Mouse (Mus musculus): ENCODE data around the gene Rps27rt.
"Not testable (repeated sequence)": the region's sequence is repeated elsewhere in the genome, so short reads cannot be mapped to it uniquely, and the experiment has no call there.

The Rps27rt gene

GRCm38 (mm10) chr9:114985741-114986140 lies 3.2 kb upstream of the Rps27rt start:
- DNase-seq (ENCODE audit: low read depth in 2 of 2, low spot score in 2 of 2): no peak

GRCm38 (mm10) chr9:114979969-114980368 lies 2.6 kb downstream of the Rps27rt start:
- no peak for DNase-seq (ENCODE audit: low read depth in 2 of 2, low spot score in 2 of 2)

DNA sequence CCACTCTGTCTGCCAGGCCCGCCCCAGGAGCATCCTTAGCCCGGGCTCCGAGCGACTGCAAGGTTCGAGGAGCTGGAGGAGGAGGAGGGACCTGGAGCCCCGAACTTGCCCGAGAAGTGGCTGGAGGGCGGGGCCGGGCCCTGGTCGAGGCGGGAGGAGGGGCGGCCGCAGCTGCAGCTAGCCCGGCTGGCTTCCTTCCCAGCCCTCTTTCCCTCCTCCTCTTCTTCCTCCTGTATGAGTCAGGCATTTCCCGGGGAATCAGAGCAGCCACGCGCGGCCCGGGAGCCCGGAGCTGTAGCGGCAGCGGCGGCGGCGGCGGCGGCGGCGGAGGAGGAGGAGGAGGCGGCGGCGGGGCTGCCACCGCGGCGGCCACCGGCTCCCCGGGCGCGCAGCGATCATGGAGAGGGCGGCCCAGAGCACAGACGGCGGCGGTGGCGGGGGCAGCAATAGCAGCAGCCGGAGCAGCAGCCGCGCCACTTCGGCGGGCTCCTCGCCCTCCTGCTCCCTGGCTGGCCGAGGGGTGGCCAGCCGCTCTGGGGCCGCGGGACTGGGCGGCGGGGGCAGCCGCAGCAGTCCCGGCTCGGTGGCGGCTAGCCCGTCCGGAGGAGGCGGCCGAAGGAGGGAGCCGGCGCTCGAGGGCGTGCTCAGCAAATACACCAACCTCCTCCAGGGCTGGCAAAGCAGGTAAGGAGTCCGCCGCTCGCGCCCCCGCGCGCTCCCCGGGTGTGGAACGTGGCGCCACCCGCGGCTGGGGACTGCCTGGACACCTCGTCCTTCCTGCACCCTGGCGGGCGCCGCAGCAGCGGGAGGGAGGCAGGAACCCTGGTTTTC lies 4.0 kb downstream of the Rps27rt start, which contains the start of gene Osbpl10:
Gene Osbpl10, plus strand, starts transcription at position 289 of the 831 bp plus-strand sequence.
- DNase-seq (ENCODE audit: low read depth in 2 of 2, low spot score in 2 of 2): no peak

GRCm38 (mm10) chr9:114977461-114978280 lies 4.9 kb downstream of the Rps27rt start:
- no peak for DNase-seq (ENCODE audit: low read depth in 2 of 2, low spot score in 2 of 2)

- not testable (repeated sequence) for DNase-seq (ENCODE audit: low read depth in 2 of 2, low spot score in 2 of 2)
Observed at GRCm38 (mm10) chr9:114966286-114966685, 16.3 kb downstream of the Rps27rt start.

DNA sequence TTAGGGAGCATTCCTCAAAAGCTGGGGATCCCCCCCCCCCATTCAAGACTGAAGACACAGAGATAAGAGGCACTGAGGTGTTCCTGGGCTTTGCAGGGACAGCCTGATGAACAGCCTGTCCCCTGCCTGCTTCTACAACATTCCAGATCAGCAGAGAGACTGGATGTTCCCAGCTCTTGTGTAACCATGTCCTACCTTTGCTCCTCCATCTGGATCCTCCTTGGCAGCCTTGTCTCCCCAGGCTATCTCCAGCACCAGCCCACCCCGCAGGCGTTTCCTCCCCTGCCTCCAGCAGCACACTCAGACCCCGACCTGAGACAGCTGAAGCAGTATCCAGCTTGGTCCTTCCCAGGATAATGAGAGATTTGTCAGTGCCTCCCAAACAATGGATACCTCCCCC lies 18.4 kb downstream of the Rps27rt start:
- no peak for DNase-seq (ENCODE audit: low read depth in 2 of 2, low spot score in 2 of 2)

DNA sequence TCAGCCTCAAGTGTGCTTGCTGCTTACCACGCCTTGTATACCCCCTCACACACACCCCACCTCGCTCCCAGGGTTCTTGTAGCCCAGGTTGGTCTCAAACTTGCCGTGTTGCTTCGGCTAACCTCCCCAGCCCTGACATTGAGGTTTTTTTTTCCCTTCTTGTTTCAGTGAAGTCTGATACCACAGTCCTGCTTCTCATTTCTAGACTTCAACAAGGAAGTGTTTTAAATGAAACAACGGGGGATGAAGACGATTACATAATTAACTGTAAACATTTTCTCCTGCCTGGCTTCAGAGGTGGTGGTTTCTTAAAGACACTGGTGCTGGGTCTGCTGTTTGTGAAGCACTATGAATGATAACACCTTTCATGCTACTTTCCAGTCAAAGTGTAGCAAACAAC lies 21.7 kb downstream of the Rps27rt start:
- no peak for DNase-seq (ENCODE audit: low read depth in 2 of 2, low spot score in 2 of 2)

GRCm38 (mm10) chr9:114960043-114960789 lies 22.3 kb downstream of the Rps27rt start:
- DNase-seq (ENCODE audit: low read depth in 2 of 2, low spot score in 2 of 2): no peak

- DNase-seq (ENCODE audit: low read depth in 2 of 2, low spot score in 2 of 2): peak in 1 of 2 experiments; percentile 20
Observed at GRCm38 (mm10) chr9:114956945-114957344, 25.6 kb downstream of the Rps27rt start.

- DNase-seq (ENCODE audit: low read depth in 2 of 2, low spot score in 2 of 2): no peak
Observed at GRCm38 (mm10) chr9:114955340-114955739, 27.2 kb downstream of the Rps27rt start.

DNA sequence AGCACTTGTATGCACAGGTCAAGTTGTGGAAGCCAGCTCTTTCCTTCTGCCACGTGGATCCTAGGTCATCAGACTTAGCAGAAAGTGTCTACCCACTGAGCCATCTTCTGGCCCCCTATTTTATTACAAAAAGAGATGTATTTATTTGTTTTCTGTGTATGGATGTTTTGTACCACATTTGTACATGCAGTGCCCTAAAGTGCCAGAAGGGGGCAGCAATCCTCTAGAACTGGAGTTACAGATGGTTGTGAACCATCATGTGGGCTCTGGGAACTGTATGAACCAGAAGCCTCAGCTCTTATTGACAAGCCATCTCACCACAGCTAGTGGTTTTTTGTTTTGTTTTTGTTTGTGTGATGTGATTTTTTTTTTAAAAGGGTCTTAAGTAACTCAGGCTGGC lies 29.7 kb downstream of the Rps27rt start:
- peak; percentile 20 to 23 for DNase-seq (ENCODE audit: low read depth in 2 of 2, low spot score in 2 of 2)

DNA sequence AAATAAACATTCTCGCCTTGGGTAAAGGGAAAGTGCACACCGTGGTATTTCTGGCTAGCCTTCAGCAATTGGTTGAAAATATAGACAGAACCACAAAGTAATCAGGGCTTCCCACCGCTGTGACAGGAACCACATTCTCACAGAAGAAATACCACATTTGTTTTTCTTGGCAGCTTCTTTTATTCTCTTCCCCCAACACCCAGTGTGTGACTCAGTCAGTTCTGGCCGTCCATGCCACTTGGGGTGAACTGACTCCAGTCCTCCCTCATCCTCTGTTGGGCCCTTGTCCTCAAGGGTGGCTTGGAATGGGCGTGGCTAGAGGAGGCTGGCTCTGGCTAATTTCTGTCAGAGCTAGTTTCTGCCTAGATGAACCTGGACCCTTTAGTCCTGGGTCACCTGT lies 34.1 kb downstream of the Rps27rt start:
- peak in 1 of 2 experiments; percentile 12 for DNase-seq (ENCODE audit: low read depth in 2 of 2, low spot score in 2 of 2)

- DNase-seq (ENCODE audit: low read depth in 2 of 2, low spot score in 2 of 2): no peak
Observed at GRCm38 (mm10) chr9:114945576-114945975, 37.0 kb downstream of the Rps27rt start.

DNA sequence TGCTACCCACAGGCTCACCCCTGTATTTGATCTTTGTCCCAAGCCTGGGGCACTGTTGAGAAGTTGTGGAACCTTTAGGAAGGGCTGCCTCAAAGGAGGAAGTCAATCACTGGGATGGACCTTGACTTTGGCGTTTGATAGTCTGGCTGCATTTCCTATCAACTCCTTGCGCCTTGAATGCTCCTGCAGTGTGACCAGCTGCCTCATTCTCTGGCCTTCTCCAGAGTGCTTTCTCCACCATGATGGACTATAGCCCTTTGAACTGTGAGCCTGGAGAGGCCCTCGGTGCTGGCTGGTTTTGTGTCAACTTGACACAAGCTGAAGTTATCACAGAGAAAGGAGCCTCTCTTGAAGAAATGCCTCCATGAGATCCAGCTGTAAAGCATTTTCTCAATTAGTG lies 37.9 kb downstream of the Rps27rt start:
- no peak for DNase-seq (ENCODE audit: low read depth in 2 of 2, low spot score in 2 of 2)

DNA sequence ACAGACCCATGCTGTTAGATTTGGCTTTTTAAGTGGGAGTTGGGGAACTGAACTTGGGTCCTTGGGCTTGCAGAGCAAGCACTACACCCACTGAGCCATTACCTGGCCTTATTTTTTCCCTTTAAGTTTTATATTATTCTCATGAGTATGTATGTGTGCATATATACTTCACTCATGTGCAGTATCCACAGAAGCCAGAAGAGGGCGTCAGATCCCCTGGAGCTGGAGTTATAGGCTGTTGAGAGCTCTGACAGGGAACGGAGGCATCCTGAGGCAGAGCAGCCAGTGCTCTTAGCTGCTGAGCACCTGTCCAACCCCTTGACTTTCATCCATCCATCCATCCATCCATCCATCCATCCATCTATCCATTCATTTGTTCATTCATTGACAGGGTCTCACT lies 45.9 kb downstream of the Rps27rt start:
- no peak for DNase-seq (ENCODE audit: low read depth in 2 of 2, low spot score in 2 of 2)

- no peak for DNase-seq (ENCODE audit: low read depth in 2 of 2, low spot score in 2 of 2)
Observed at GRCm38 (mm10) chr9:114935321-114935720, 47.2 kb downstream of the Rps27rt start.

- peak; percentile 27 to 49 for DNase-seq (ENCODE audit: low read depth in 2 of 2, low spot score in 2 of 2)
Observed at GRCm38 (mm10) chr9:114934231-114934630, 48.3 kb downstream of the Rps27rt start.

DNA sequence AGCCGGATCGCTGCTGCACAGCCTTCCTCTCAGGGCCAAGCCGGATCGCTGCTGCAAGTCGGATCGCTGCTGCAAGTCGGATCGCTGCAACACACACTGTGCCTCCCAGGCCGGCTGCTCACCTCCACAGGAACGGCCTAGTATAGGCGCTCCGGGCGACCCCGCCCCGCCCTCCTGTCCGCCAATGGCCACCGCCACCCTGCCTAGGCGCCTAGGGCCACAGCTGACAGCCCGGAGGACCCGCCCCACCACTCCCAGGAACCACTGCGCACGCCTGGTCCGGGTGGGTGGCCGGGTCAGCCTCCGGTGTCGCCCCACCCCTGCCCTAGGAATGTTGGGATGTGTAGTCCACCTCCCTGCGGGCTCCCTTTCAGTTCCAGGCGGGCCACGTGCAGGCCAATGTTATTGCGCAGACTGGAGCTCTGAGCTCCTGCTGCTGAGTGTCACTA lies 48.8 kb downstream of the Rps27rt start, which contains the start of gene Gpd1l:
Gene Gpd1l, minus strand, starts transcription at position 265 of the 449 bp plus-strand sequence.
- peak; percentile 83 to 86 for DNase-seq (ENCODE audit: low read depth in 2 of 2, low spot score in 2 of 2)

- DNase-seq (ENCODE audit: low read depth in 2 of 2, low spot score in 2 of 2): no peak
Observed at GRCm38 (mm10) chr9:114933037-114933722, 49.4 kb downstream of the Rps27rt start.

- no peak for DNase-seq (ENCODE audit: low read depth in 2 of 2, low spot score in 2 of 2)
Observed at GRCm38 (mm10) chr9:114932607-114933006, 49.9 kb downstream of the Rps27rt start.

Data from CD8-positive naive resting alpha-beta T cell, adult 2 months (primary cell).